Mouse (Mus musculus) ES-Bruce4 (cell line): ENCODE measurements around the gene Aloxe3. TPM values are rescaled to one million over a fixed set of nuclear protein-coding genes. Genes with fewer than 3 reads are reported as not detected.
A peak's percentile ranks its signal among the peaks of the same experiment; 100 is the strongest.

Experiments used
- H3K27ac ChIP-seq: 2 replicates; pipeline ENCODE4 v1.5.1; 2012; ENCODE audit warnings: low read length, inconsistent platforms; ENCODE audit not compliant: insufficient read depth
- H3K27me3 ChIP-seq: 2 replicates; pipeline ENCODE4 v1.6.1; 2012; ENCODE audit warnings: mild to moderate bottlenecking, low read length, inconsistent platforms; ENCODE audit not compliant: control insufficient read depth, poor library complexity, insufficient read depth, severe bottlenecking
- H3K36me3 ChIP-seq: 2 replicates; pipeline ENCODE4 v1.6.1; 2012; ENCODE audit warnings: inconsistent platforms, mild to moderate bottlenecking, low read length, moderate library complexity; ENCODE audit not compliant: control insufficient read depth, poor library complexity, insufficient read depth, severe bottlenecking
- H3K4me1 ChIP-seq: one replicate; pipeline ENCODE4 v1.8.1; 2011; ENCODE audit warnings: low read length; ENCODE audit not compliant: control insufficient read depth, insufficient read depth
- H3K4me3 ChIP-seq: 2 replicates; pipeline ENCODE4 v1.5.1; 2011; ENCODE audit warnings: low read depth, mild to moderate bottlenecking, low read length
- H3K9ac ChIP-seq: 2 replicates; pipeline ENCODE4 v1.6.1; 2012; ENCODE audit warnings: low read depth, mild to moderate bottlenecking, inconsistent platforms; ENCODE audit not compliant: poor library complexity, severe bottlenecking
- H3K9me3 ChIP-seq: replicated peaks from 2 replicates; pipeline ENCODE4 v1.6.1; 2012; ENCODE audit warnings: mild to moderate bottlenecking, low read length, inconsistent platforms; ENCODE audit not compliant: control insufficient read depth, poor library complexity, insufficient read depth, severe bottlenecking
- CTCF ChIP-seq: IDR thresholded peaks from one replicate; pipeline ENCODE4 v1.8.1; 2011; ENCODE audit warnings: low read depth, low read length
- EP300 ChIP-seq: IDR thresholded peaks from 2 replicates; pipeline ENCODE4 v1.6.1; 2011; ENCODE audit warnings: low read depth, low read length; ENCODE audit not compliant: insufficient read depth
- POLR2A ChIP-seq: IDR thresholded peaks from one replicate; pipeline ENCODE4 v1.8.1; 2011; ENCODE audit warnings: low read length; ENCODE audit not compliant: insufficient read depth
- polyA plus RNA-seq: library from polyadenylated mRNA; stranded (reverse); fragments of >200 nt; gene quantifications from 2 replicates; pipeline ENCODE4 v1.2.4, GENCODE M21; 2011; ENCODE audit warnings: low read depth; ENCODE audit not compliant: missing spikeins, insufficient read depth, insufficient read length

Gene Aloxe3
- polyA plus RNA-seq, 1 experiment = 2.0 TPM

DNA sequence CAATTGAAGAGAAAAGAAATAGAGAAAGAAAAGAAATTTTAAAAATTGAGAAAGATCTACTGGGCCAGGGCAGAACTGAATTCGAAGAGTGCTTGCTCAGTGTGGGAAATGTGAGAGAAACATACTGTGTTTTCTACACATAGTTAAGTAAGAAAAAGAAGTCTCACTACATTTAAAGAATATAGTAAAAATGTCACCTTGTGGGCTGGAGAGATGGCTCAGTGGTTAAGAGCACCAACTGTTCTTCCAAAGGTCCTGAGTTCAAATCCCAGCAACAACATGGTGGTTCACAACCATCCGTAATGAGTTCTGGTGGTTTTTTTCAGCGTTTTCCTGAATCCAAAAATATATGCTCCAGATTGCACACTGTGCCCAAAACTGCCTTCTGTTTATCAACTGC is 52.8 kb downstream of the Aloxe3 start:
- Histone ChIP-seq H3K27me3 (no peaks in the 10 kb centered on the region), H3K4me3 (no peak overlapping the region), H3K4me1 (no peaks in the 10 kb centered on the region), H3K9ac (no peak overlapping the region), H3K27ac (no peak overlapping the region), H3K36me3 (no peaks in the 10 kb centered on the region), H3K9me3 (no peaks in the 10 kb centered on the region)
- TF ChIP-seq CTCF = no peak
- TF ChIP-seq POLR2A = no peak
- no peak for TF ChIP-seq EP300

DNA sequence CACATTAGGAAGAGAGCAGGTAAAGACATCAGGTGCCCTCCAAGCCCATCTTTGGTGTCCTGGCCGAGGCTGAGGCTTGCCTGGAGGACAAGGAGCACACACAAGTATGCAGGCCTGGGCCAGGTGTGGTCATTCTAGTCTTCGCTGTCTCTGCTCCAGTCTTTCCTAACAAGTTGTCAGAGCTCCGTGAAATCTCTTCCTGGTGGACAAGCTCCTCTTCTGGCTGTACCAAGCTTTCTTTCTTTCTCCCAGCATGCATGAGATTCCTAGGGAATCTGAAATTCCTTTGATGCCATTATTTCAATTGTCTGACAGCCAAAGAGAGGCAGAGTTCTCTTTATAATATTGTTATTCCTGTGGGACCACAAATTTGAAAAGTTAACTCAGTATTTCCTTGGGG is 53.8 kb downstream of the Aloxe3 start:
- no peaks in the 10 kb centered on the region for H3K27me3 ChIP-seq
- TF ChIP-seq CTCF (no peak), EP300 (no peak), POLR2A (no peak)
- H3K36me3 ChIP-seq = no peaks in the 10 kb centered on the region
- H3K9me3 ChIP-seq = no peaks in the 10 kb centered on the region
- no peaks in the 10 kb centered on the region for H3K4me1 ChIP-seq
- no peak overlapping the region for H3K4me3 ChIP-seq
- no peak overlapping the region for H3K27ac ChIP-seq
- no peak overlapping the region for H3K9ac ChIP-seq

DNA sequence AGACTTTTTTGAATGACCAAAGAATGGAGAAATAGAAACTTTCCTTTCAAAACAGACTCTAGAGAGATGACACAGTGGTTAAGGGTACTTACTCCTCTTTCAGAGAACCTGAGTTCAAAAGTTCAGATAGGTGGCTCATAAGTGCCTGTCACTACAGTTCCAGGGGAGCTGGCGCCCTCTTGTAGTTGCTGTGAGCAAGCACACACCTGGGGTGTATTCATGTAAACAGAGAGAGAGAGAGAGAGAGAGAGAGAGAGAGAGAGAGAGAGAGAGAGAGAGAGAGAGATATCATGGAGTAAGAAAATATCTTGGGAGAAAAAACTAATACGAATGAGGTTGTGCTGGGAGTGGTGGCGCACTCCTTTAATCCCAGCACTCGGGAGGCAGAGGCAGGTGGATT is 54.4 kb downstream of the Aloxe3 start:
- Histone ChIP-seq H3K27ac (no peak overlapping the region), H3K36me3 (no peaks in the 10 kb centered on the region), H3K9ac (no peak overlapping the region), H3K9me3 (no peaks in the 10 kb centered on the region), H3K4me3 (no peak overlapping the region), H3K27me3 (no peaks in the 10 kb centered on the region), H3K4me1 (no peaks in the 10 kb centered on the region)
- TF ChIP-seq POLR2A (no peak), EP300 (no peak), CTCF (peak; percentile 35)

DNA sequence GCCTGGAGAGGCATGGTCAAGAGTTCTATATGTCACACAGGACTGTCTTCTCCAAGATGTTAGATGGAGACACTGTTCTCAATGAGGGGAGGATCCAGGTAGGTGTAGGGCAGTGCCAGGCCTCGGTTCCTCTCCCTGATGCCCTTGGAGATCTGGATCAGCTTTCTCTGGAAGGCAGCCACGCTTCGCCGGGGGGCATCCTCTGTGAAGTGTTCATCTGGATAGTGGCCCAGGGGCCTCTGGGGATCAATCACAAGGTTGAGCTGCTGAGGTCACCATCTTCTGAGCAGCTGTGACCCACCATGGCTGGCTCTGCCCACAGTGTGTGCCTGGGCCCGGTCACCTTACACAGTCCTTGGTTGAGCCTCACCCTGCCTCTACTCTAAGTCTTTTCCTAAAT is 59.3 kb downstream of the Aloxe3 start:
- Histone ChIP-seq H3K4me1 (no peaks in the 10 kb centered on the region), H3K9ac (no peak overlapping the region), H3K27ac (no peak overlapping the region), H3K27me3 (no peaks in the 10 kb centered on the region), H3K36me3 (no peaks in the 10 kb centered on the region), H3K9me3 (no peaks in the 10 kb centered on the region), H3K4me3 (no peak overlapping the region)
- no peak for TF ChIP-seq CTCF

GRCm38 (mm10) chr11:69185936-69186335 is 60.2 kb downstream of the Aloxe3 start:
- H3K4me3 ChIP-seq = no peak overlapping the region
- H3K9me3 ChIP-seq = no peaks in the 10 kb centered on the region
- H3K36me3 ChIP-seq = no peaks in the 10 kb centered on the region
- H3K27ac ChIP-seq = no peak overlapping the region
- TF ChIP-seq CTCF (no peak), POLR2A (no peak), EP300 (no peak)
- H3K4me1 ChIP-seq = no peaks in the 10 kb centered on the region
- H3K9ac ChIP-seq = no peak overlapping the region
- no peaks in the 10 kb centered on the region for H3K27me3 ChIP-seq

GRCm38 (mm10) chr11:69192840-69193239 is 67.1 kb downstream of the Aloxe3 start:
- Histone ChIP-seq H3K4me3 (no peak overlapping the region), H3K27me3 (no peaks in the 10 kb centered on the region), H3K36me3 (no peaks in the 10 kb centered on the region), H3K9ac (no peak overlapping the region), H3K9me3 (no peaks in the 10 kb centered on the region), H3K4me1 (no peaks in the 10 kb centered on the region), H3K27ac (no peak overlapping the region)
- TF ChIP-seq POLR2A = no peak
- TF ChIP-seq EP300 = no peak
- peak; percentile 12 for TF ChIP-seq CTCF
